In the genomic region with DNA sequence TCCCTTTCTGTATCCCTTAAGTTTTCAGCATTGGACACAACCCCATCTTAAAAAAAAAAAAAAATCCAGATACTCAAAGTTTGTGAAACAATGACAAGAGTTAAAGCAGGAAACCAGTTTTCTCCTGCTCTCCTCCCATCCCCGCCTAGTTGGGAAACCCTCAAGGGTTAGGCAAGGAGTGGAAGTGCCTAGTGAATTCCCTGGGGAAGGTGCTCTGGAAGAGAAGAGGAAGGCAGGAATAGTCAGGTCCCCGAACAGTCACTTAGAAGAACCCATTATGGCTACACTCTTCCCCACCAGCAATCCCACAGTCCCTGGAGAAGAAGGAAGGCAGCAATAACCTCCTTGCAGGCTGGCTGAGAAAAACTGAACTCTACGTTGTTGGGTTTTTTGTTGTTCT, we compare ENCODE assay signal across 9 mouse cellular contexts. TPM values are rescaled to one million over a fixed set of nuclear protein-coding genes. Genes with fewer than 3 reads are reported as not detected.
DNase-seq lines count a peak whose midpoint lies in the region; ATAC-seq and TF ChIP-seq lines count a peak whose summit lies in the region.
"Had no signal": no experiment of that assay in that cellular context is flagged by ENCODE, and none has a peak within 500 bp of the region (broad histone marks: within the 10 kb centered on the region; RNA-seq: fewer than 3 reads in every experiment).

No protein-coding gene starts in this region.

- no peak overlapping the region for H3K9ac ChIP-seq in heart, embryonic 12.5 days

- no peaks in the 10 kb centered on the region for H3K9me3 ChIP-seq in heart, embryonic 12.5 days (replicated peaks)
- no peaks in the 10 kb centered on the region for H3K9me3 ChIP-seq in midbrain, embryonic 10.5 days (replicated peaks)

- H3K4me1 ChIP-seq in cortical plate, adult 2 months (ENCODE audit: control insufficient read depth, insufficient read depth, low read length) = peaks cover 9% of the 10 kb centered on the region
- peaks cover 38% of the 10 kb centered on the region for H3K4me1 ChIP-seq in heart, embryonic 12.5 days (replicated peaks)
- peaks cover 52% of the 10 kb centered on the region for H3K4me1 ChIP-seq in midbrain, embryonic 10.5 days

- ATAC-seq in heart, embryonic 12.5 days (ENCODE audit: insufficient number of reproducible peaks, low FRiP score) = no peak
- ATAC-seq in frontal cortex, adult (ENCODE audit: low TSS enrichment) = no peak

- H3K36me3 ChIP-seq in heart, embryonic 12.5 days = peaks cover 8% of the 10 kb centered on the region; the same call in 1 of the 2 replicates
- peaks cover 10% of the 10 kb centered on the region for H3K36me3 ChIP-seq in midbrain, embryonic 10.5 days

- TF ChIP-seq CTCF in cortical plate, adult 2 months (IDR thresholded peaks at IDR 0.05; ENCODE audit: extremely low read depth, insufficient read depth, low read length) = no peak
- no peak for TF ChIP-seq CTCF in layer of hippocampus, adult 2 months (conservative IDR thresholded peaks at IDR 0.05)

- peak overlapping the region; percentile 40 for H3K4me3 ChIP-seq in cortical plate, adult 2 months (ENCODE audit: insufficient read depth, low read length)
- H3K4me3 ChIP-seq in heart, embryonic 12.5 days = peak overlapping the region; percentile 19; the same call in 1 of the 2 replicates
- peak overlapping the region; percentile 92; the same call in 1 of the 2 replicates for H3K4me3 ChIP-seq in midbrain, embryonic 10.5 days
- H3K4me3 ChIP-seq in layer of hippocampus, adult 2 months = no peak overlapping the region; the same call in 1 of the 2 replicates

- no peak for TF ChIP-seq POLR2A in cortical plate, adult 2 months (IDR thresholded peaks at IDR 0.05; ENCODE audit: extremely low read depth, insufficient read depth, low read length)

- no peak overlapping the region for H3K27ac ChIP-seq in cortical plate, adult 2 months (ENCODE audit: insufficient read depth, low read length)
- H3K27ac ChIP-seq in heart, embryonic 12.5 days (ENCODE audit: poor library complexity, severe bottlenecking) = peak overlapping the region; percentile 14; the same call in 1 of the 2 replicates
- no peak overlapping the region; the same call in 1 of the 2 replicates for H3K27ac ChIP-seq in midbrain, embryonic 10.5 days (replicated peaks)
- H3K27ac ChIP-seq in layer of hippocampus, adult 2 months = no peak overlapping the region

- 58% methylated on average over 3 of the region's 3 CpGs for WGBS in heart, embryonic 12.5 days
- WGBS in midbrain, embryonic 10.5 days = 81% methylated on average over 3 of the region's 3 CpGs

- DNase-seq in kidney, adult 9 months = peak; percentile 18
- no peak for DNase-seq in kidney, postnatal 25 days
- DNase-seq in midbrain, embryonic 10.5 days (ENCODE audit: low spot score) = no peak
- no peak for DNase-seq in thymus, postnatal 14 days
- no peak for DNase-seq in layer of hippocampus, adult 2 months (ENCODE audit: low spot score in 2 of 2)
- DNase-seq: left cerebral cortex, postnatal 4 days had no signal

- no peaks in the 10 kb centered on the region for H3K27me3 ChIP-seq in heart, embryonic 12.5 days (replicated peaks)
- H3K27me3 ChIP-seq in midbrain, embryonic 10.5 days (ENCODE audit: low read depth, poor library complexity, severe bottlenecking) = no peaks in the 10 kb centered on the region

- peak overlapping the region; percentile 56 for H3K4me2 ChIP-seq in heart, embryonic 12.5 days

RNA-seq across cellular contexts. Expression of gene Nlk, which starts 2.9 kb away (rescaled TPM):
- 70.3 and 71.3 TPM in 2 replicates for polyA plus RNA-seq in cortical plate, adult 2 months (2012; rRNA removed)
- 13.4 and 13.7 TPM in 2 replicates for polyA plus RNA-seq in heart, embryonic 12.5 days (2016; fragmentation: Nextera tagmentation; extraction: Ambion mirVana)
- 18.5 and 21.1 TPM in 2 replicates for polyA plus RNA-seq in midbrain, embryonic 10.5 days (2016; fragmentation: Nextera tagmentation; extraction: Ambion mirVana)
- total RNA-seq in layer of hippocampus, adult 2 months (2021) = 10 to 100 TPM; 39.3 to 43.0 TPM

RNA-seq across cellular contexts. Expression of gene Ccnq, which starts 57.3 kb away (rescaled TPM):
- 27.6 and 31.7 TPM in 2 replicates for polyA plus RNA-seq in cortical plate, adult 2 months (2012; rRNA removed)
- polyA plus RNA-seq in heart, embryonic 12.5 days (2016; fragmentation: Nextera tagmentation; extraction: Ambion mirVana) = 25.2 and 28.1 TPM in 2 replicates
- 39.5 and 40.5 TPM in 2 replicates for polyA plus RNA-seq in midbrain, embryonic 10.5 days (2016; fragmentation: Nextera tagmentation; extraction: Ambion mirVana)
- total RNA-seq in layer of hippocampus, adult 2 months (2021) = 10 to 100 TPM; 20.0 to 20.7 TPM
